Mouse (Mus musculus) forebrain, embryonic 14.5 days (tissue): ENCODE measurements around the gene Nubp1. TPM values are rescaled to one million over a fixed set of nuclear protein-coding genes. Genes with fewer than 3 reads are reported as not detected.

Experiments used
- ATAC-seq: fragments of 200-750 bp; cut with Nextera tagmentation; 2 replicates; pipeline ENCODE4 v1.8.0; 2017; ENCODE audit warnings: mild to moderate bottlenecking, moderate library complexity
- DNase-seq: peaks from one replicate; pipeline ENCODE4 v3.0.0-alpha.2; 2015; ENCODE audit warnings: low spot score
- H3K27ac ChIP-seq: fragments of 300-500 bp; sonication (generic); 2 replicates; pipeline ENCODE4 v1.5.1; 2014; ENCODE audit warnings: low read depth, mild to moderate bottlenecking, control low read depth, low read length, moderate library complexity
- H3K27me3 ChIP-seq: fragments of 300-500 bp; sonication (generic); replicated peaks from 2 replicates; pipeline ENCODE4 v1.6.1; 2014; ENCODE audit warnings: low read length, control low read depth, mixed read lengths; ENCODE audit not compliant: control insufficient read depth, insufficient read depth
- H3K36me3 ChIP-seq: fragments of 300-500 bp; sonication (generic); 2 replicates; pipeline ENCODE4 v1.6.1; 2014; ENCODE audit warnings: low read length, control low read depth; ENCODE audit not compliant: control insufficient read depth, insufficient read depth
- H3K4me1 ChIP-seq: fragments of 300-500 bp; sonication (generic); 2 replicates; pipeline ENCODE4 v1.6.1; 2014; ENCODE audit warnings: antibody characterized with exemption, low read length, control low read depth; ENCODE audit not compliant: control insufficient read depth, insufficient read depth
- H3K4me2 ChIP-seq: fragments of 300-500 bp; sonication (generic); 2 replicates; pipeline ENCODE4 v1.6.1; 2014; ENCODE audit warnings: mild to moderate bottlenecking, control low read depth, low read length
- H3K4me3 ChIP-seq: fragments of 300-500 bp; sonication (generic); 2 replicates; pipeline ENCODE4 v1.5.1; 2014; ENCODE audit warnings: low read depth, low read length, control low read depth
- H3K9ac ChIP-seq: fragments of 300-500 bp; sonication (generic); 2 replicates; pipeline ENCODE4 v1.6.1; 2014; ENCODE audit warnings: mild to moderate bottlenecking, low read length, control low read depth, moderate library complexity
- H3K9me3 ChIP-seq: fragments of 300-500 bp; sonication (generic); replicated peaks from 2 replicates; pipeline ENCODE4 v1.6.1; 2016; ENCODE audit warnings: low read length, control low read depth, mixed read lengths; ENCODE audit not compliant: control insufficient read depth
- WGBS: fragments of 180-500 bp; shearing (Covaris S2); extraction: QIAGEN DNeasy Blood & Tissue Kit; methylation state at CpG from one replicate; pipeline ENCODE4 v1.1.7; 2014; 5-methylcytosine and 5-hydroxymethylcytosine counted together
- polyA plus RNA-seq: library from polyadenylated mRNA; unstranded; fragments of >200 nt; fragmentation: Nextera tagmentation; extraction: Ambion mirVana; gene quantifications from 2 replicates; pipeline ENCODE4 v1.2.1, GENCODE M21; 2014

The Nubp1 gene
- polyA plus RNA-seq, 1 experiment from 2014 or later, result 49.4 TPM

DNA sequence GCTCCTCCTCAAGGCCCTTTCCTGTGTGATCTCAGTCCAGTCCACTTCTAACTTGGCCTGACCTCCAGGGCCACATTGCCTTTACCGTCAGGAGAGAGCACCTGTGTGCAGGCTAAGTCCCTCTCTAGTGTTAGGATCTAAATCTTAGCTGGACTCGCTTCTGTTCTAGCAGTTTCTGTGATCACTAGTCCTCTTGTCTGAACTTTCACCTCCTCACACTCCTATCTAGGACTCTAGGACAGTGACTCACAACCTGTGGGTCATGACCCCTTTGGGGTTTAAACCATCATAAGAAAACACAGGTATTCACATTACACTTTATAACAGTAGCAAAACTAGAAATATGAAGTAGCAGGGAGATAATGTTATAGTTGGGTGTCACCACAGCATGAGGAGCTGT is 40.2 kb downstream of the Nubp1 start:
- ATAC-seq (no peak), DNase-seq (no peak)
- Histone ChIP-seq H3K9me3 (no peaks in the 10 kb centered on the region), H3K27ac (no peak overlapping the region), H3K4me3 (no peak overlapping the region), H3K36me3 (no peaks in the 10 kb centered on the region), H3K4me2 (no peak overlapping the region), H3K9ac (no peak overlapping the region), H3K4me1 (no peaks in the 10 kb centered on the region; the same call in 1 of the 2 replicates), H3K27me3 (no peaks in the 10 kb centered on the region)
- WGBS, result 88% methylated on average over 2 of the region's 2 CpGs

DNA sequence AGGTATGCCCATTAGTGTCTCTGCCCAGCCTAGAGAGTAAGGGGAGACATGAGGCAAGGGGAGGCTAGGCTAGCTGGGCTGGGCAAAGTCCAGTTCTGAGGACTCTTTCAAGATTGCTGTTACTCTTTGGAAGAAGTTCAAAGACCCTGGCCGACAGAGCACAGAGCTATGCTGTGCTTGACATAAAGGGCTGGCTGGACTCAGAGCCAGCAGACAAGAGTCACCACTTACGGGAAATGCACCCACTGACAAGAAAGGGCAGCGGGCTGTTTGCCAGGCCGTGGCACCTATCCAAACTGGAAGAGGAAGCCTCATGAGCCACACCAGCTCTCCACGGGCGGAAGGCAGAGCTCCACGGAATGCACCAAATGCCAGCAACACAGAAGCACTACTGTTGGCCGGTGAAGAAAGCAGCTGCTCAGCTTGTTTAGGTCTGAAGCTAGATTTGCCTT is 40.7 kb downstream of the Nubp1 start:
- DNase-seq (peak; percentile 61), ATAC-seq (peak; percentile 29; the same call in 1 of the 2 replicates)
- no peak overlapping the region for H3K9ac ChIP-seq
- no peak overlapping the region for H3K4me3 ChIP-seq
- WGBS, result 60% methylated on average over 8 of the region's 8 CpGs
- H3K27ac ChIP-seq, result no peak overlapping the region
- H3K36me3 ChIP-seq, result no peaks in the 10 kb centered on the region
- H3K27me3 ChIP-seq, result no peaks in the 10 kb centered on the region
- no peaks in the 10 kb centered on the region for H3K9me3 ChIP-seq
- H3K4me2 ChIP-seq, result no peak overlapping the region
- H3K4me1 ChIP-seq, result no peaks in the 10 kb centered on the region; the same call in 1 of the 2 replicates

DNA sequence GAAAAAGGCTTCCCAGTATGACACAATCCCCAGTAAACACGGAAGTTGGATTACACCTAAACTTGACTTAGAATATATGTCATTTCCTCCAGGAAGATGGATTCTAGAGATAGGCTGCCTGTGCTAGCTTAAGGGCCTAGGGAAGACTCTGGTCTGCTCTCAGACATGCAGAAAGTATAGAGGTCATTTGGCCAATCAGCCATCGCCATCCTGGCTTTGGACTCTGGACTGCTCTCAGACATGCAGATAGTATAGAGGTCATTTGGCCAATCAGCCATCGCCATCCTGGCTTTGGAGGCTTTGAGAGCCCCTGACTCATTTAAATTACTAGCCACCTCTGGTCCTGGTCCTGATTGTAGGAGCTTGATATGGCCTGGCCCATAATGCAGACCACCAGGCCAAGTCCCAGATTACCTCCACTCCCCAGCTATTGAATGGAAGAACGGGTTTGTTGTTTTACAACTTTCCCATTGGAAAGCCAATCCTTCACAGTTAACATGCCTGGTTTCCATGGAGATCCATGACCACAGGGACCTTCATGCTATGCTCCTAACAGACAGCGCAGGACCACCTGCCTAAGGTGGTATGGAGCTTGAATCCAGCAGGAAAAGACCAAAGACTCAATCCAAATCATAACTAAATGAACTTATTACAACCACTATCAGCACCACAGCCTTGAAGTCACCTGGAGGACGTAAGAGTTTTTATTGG is 42.3 kb downstream of the Nubp1 start:
- Histone ChIP-seq H3K27me3 (no peaks in the 10 kb centered on the region), H3K4me2 (no peak overlapping the region), H3K4me1 (no peaks in the 10 kb centered on the region), H3K9ac (no peak overlapping the region), H3K27ac (no peak overlapping the region), H3K9me3 (no peaks in the 10 kb centered on the region), H3K4me3 (no peak overlapping the region), H3K36me3 (no peaks in the 10 kb centered on the region)
- no peak for DNase-seq
- no peak for ATAC-seq
- 84% methylated on average over 6 of the region's 6 CpGs for WGBS

DNA sequence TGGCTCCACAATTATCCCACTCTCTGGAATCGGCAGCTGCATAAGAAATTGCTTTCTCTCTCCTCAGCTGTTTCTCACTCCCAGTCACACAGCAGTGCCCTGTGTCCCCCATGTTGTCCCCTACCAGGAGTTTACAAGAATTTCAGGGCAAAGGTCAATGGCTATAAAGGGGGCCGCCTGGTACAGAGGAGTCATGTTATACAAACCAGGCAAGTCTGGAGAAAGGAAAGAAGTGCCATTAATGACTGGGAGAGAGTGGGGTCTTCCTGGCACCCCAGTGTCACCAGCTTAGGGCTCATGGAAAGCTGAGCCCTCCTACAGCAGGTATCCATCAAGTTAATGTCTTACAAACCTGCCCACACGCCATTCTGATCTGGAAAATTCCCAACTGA is 42.8 kb downstream of the Nubp1 start:
- no peaks in the 10 kb centered on the region for H3K9me3 ChIP-seq
- ATAC-seq, result no peak
- no peaks in the 10 kb centered on the region for H3K36me3 ChIP-seq
- H3K4me3 ChIP-seq, result no peak overlapping the region
- H3K27ac ChIP-seq, result no peak overlapping the region
- H3K9ac ChIP-seq, result no peak overlapping the region
- no peak overlapping the region for H3K4me2 ChIP-seq
- H3K4me1 ChIP-seq, result no peaks in the 10 kb centered on the region
- WGBS, result 77% methylated on average over 3 of the region's 3 CpGs
- no peak for DNase-seq
- no peaks in the 10 kb centered on the region for H3K27me3 ChIP-seq

DNA sequence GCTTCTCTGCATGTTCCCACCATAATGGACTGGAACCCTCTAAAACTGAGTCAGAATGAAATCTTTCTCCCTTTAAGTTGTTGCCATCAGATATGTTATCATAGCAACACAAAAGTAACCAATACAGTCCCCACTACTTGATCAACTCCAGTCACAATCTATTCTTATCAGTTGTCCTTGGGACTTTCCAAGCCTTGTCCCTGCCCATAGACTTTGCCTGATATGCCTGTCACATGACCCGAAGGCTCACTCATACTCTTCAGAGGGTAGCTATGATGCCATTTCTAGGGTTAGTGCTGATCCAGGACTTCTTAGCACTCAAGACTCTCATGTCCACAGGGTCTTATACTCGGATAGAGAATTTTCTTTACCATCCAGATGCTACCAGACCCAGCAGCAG is 48.4 kb downstream of the Nubp1 start:
- Histone ChIP-seq H3K9ac (no peak overlapping the region), H3K4me3 (no peak overlapping the region), H3K4me1 (no peaks in the 10 kb centered on the region), H3K27ac (no peak overlapping the region), H3K9me3 (no peaks in the 10 kb centered on the region), H3K27me3 (no peaks in the 10 kb centered on the region), H3K36me3 (no peaks in the 10 kb centered on the region), H3K4me2 (no peak overlapping the region)
- WGBS, result 75% methylated on average over 2 of the region's 2 CpGs
- DNase-seq, result no peak
- no peak for ATAC-seq

DNA sequence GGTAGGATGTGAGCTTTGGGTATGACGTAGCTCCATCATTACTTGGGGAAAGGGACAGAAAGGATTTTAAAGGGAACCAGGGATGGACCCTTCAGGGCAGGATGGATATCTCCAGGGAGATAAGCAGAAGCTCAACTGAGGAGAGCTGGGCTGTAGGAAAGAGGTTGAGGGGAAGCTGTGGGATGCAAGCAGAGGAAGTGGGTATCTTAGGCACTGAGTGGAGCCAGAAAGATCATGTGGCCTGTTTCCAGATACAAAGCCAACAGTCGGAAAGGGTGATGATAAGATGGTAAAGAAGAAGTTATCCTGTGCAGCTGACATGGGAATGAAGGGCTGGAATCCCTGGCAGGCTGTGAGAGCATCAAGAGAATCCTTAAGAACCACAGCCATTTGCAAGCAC is 49.4 kb downstream of the Nubp1 start:
- Histone ChIP-seq H3K4me3 (no peak overlapping the region), H3K36me3 (no peaks in the 10 kb centered on the region), H3K27ac (no peak overlapping the region), H3K4me1 (no peaks in the 10 kb centered on the region), H3K9ac (no peak overlapping the region), H3K9me3 (no peaks in the 10 kb centered on the region), H3K4me2 (no peak overlapping the region), H3K27me3 (no peaks in the 10 kb centered on the region)
- WGBS, result 87% methylated on average over 2 of the region's 2 CpGs
- ATAC-seq (no peak), DNase-seq (no peak)

DNA sequence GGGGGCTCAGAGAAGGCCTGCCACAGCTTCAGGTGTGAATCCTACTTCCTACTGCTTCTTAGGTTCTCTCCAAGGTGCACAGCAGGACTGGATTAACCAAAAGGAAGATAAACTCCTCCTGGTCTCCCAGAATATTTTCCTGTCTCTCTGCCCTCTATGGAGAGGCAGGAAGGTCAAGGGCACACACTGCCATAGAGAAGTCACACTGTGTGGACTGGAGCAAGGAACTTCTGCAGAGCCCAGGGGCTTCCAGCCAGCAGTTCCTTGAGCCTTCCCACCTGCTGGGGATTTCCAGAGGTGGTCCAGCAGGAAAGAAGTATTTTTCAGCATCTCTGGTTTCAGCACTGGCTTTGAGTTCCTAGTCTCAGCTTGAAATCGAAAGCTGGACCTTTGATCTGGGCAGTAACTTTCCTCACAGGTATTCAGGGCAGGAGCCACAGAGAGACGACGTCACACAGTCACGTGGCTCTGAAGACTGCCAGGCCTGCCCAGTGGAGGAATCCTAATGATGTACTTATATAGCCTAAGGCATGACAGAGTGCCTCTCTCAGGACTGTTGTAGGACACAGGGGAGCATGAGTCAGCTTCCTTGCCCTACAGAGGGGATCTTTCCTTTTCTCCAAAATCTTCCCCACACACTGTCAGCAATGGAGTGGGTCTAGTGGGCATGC is 53.4 kb downstream of the Nubp1 start:
- H3K4me3 ChIP-seq, result no peak overlapping the region
- no peaks in the 10 kb centered on the region for H3K36me3 ChIP-seq
- H3K27me3 ChIP-seq, result no peaks in the 10 kb centered on the region
- WGBS, result 33% methylated on average over 4 of the region's 4 CpGs
- DNase-seq (no peak), ATAC-seq (no peak)
- no peak overlapping the region for H3K27ac ChIP-seq
- no peak overlapping the region for H3K9ac ChIP-seq
- H3K9me3 ChIP-seq, result no peaks in the 10 kb centered on the region
- H3K4me2 ChIP-seq, result no peak overlapping the region
- no peaks in the 10 kb centered on the region for H3K4me1 ChIP-seq

DNA sequence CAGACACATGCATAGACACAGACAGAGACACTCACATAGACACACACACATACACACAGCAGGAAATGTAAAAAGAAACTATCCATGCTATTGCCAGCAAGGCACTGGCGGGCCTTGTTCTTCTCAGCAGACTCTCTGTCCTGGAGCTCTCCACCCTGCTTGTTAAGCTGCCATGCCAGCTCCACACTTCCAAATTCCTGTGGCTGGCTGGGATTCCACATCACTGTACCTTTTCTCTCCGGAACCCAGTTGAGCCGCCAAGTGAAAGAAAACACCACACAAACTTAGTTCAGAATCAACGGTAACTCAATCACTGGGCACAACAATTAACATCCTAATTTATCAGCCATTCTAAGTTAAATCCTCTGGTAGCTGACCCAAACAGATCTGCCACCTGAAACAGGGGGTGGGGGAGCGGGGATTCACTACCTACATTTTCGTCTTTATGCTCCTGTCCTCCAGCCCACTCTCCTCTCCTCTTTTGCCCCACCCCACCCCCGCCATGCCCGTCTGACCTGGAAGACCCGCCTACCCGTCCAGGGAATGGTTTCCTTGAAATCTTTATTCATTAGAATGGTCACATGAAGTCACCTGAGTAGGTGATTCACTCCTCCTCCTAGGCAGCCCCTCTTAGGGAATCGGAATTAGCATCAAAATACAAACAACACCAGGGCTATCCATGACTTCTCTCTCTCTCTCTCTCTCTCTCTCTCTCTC is 55.8 kb downstream of the Nubp1 start:
- no peaks in the 10 kb centered on the region for H3K36me3 ChIP-seq
- no peak for DNase-seq
- H3K27me3 ChIP-seq, result no peaks in the 10 kb centered on the region
- no peaks in the 10 kb centered on the region for H3K9me3 ChIP-seq
- no peak overlapping the region for H3K27ac ChIP-seq
- no peak for ATAC-seq
- H3K4me3 ChIP-seq, result no peak overlapping the region
- H3K4me2 ChIP-seq, result no peak overlapping the region
- H3K4me1 ChIP-seq, result no peaks in the 10 kb centered on the region
- H3K9ac ChIP-seq, result no peak overlapping the region
- WGBS, result 35% methylated on average over 11 of the region's 11 CpGs

DNA sequence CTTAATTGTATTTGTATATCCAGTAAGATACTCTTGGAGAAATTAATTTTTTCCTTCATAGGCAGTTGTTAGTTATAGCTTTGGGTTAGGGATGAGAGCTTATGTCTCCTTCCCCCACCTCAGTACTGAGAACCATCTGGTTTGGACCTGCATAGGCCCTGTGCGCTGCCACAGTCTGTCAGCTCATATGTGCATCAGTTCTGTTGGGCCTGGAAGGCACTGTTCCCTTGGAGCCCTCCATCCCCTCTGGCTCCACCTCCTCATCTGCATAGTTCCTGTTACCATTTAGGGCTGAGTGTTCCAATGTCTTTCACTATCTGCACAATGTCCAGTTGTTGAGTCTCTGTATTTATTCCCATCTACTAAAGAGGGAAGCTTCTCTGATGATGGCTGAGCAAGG is 56.5 kb downstream of the Nubp1 start:
- Histone ChIP-seq H3K9me3 (no peaks in the 10 kb centered on the region), H3K36me3 (no peaks in the 10 kb centered on the region), H3K9ac (no peak overlapping the region), H3K4me1 (no peaks in the 10 kb centered on the region), H3K4me3 (no peak overlapping the region), H3K27me3 (no peaks in the 10 kb centered on the region), H3K27ac (no peak overlapping the region), H3K4me2 (no peak overlapping the region)
- ATAC-seq, result no peak
- DNase-seq, result peak; percentile 11
- WGBS, result 64% methylated on average over 1 of the region's 1 CpGs
